Mouse (Mus musculus): Measurements from ENCODE around the gene Pld5.

The Pld5 gene

GRCm38 (mm10) chr1:175950421-175950820 is 324.7 kb downstream of the Pld5 start:
- DNase-seq (ENCODE audit: low read depth) = no peak

GRCm38 (mm10) chr1:175946718-175947315 is 328.3 kb downstream of the Pld5 start:
- DNase-seq (ENCODE audit: low read depth) = no peak

GRCm38 (mm10) chr1:175943168-175943567 is 331.9 kb downstream of the Pld5 start:
- no peak for DNase-seq (ENCODE audit: low read depth)

- DNase-seq (ENCODE audit: low read depth) = no peak
Measured at GRCm38 (mm10) chr1:175938731-175939130, 336.4 kb downstream of the Pld5 start.

GRCm38 (mm10) chr1:175936282-175936737 is 338.8 kb downstream of the Pld5 start:
- peak; percentile 56 for DNase-seq (ENCODE audit: low read depth)

- DNase-seq (ENCODE audit: low read depth) = peak; percentile 1
Measured at GRCm38 (mm10) chr1:175931391-175931790, 343.7 kb downstream of the Pld5 start.

GRCm38 (mm10) chr1:175923848-175924787 is 351.0 kb downstream of the Pld5 start:
- DNase-seq (ENCODE audit: low read depth) = peak; percentile 13

- DNase-seq (ENCODE audit: low read depth) = no peak
Measured at GRCm38 (mm10) chr1:175921091-175921490, 354.0 kb downstream of the Pld5 start.

GRCm38 (mm10) chr1:175920029-175920428 is 355.1 kb downstream of the Pld5 start, which contains the start of gene Gm38100:
Gene Gm38100, plus strand, starts transcription at chr1:175920329.
- no peak for DNase-seq (ENCODE audit: low read depth)

- DNase-seq (ENCODE audit: low read depth) = no peak
Measured at GRCm38 (mm10) chr1:175913728-175914303, 361.3 kb downstream of the Pld5 start.
